Mouse (Mus musculus): ENCODE measurements around the gene Ston2. TPM values are rescaled to one million over a fixed set of nuclear protein-coding genes. Genes with fewer than 3 reads are reported as not detected.

The Ston2 gene
- polyA plus RNA-seq, 1 experiment from 2014 or later: 13.7 TPM

GRCm38 (mm10) chr12:91583409-91583808 lies 204.8 kb downstream of the Ston2 start:
- ATAC-seq (replicated peaks; ENCODE audit: low FRiP score) (no peak), DNase-seq (ENCODE audit: low spot score) (no peak)
- H3K4me3 ChIP-seq (ENCODE audit: low read depth, low read length): no peak overlapping the region
- no peak overlapping the region for H3K4me2 ChIP-seq (ENCODE audit: low read depth, low read length, severe bottlenecking)
- H3K27me3 ChIP-seq (ENCODE audit: control insufficient read depth, insufficient read depth, low read length): no peaks in the 10 kb centered on the region
- H3K9me3 ChIP-seq (ENCODE audit: control insufficient read depth, low read length): no peaks in the 10 kb centered on the region
- peaks cover 4% of the 10 kb centered on the region; the same call in 1 of the 2 replicates for H3K4me1 ChIP-seq (replicated peaks; ENCODE audit: control insufficient read depth, insufficient read depth, low read length)
- no peak overlapping the region for H3K27ac ChIP-seq (ENCODE audit: low read depth, low read length)
- H3K36me3 ChIP-seq (ENCODE audit: control insufficient read depth, insufficient read depth, low read length): peaks cover 5% of the 10 kb centered on the region
- no peak overlapping the region for H3K9ac ChIP-seq (ENCODE audit: low read length)
- 48% methylated on average over 6 of the region's 6 CpGs for WGBS

Small RNA genes within 50 kb of the gene (microRNA-seq; reads per million reads assigned to microRNA genes)
- not detected for gene Gm22015 (ENCODE audit: insufficient number of aligned reads)

Other genes starting within 250 kb of the Ston2 start
- gene Gtf2a1, start 197.9 kb downstream of the Ston2 start, polyA plus RNA-seq (2014; fragmentation: Nextera tagmentation; extraction: Ambion mirVana): 45.5 and 47.9 TPM in 2 replicates
- 83.9 and 88.1 TPM in 2 replicates for gene Sel1l, start 60.8 kb upstream of the Ston2 start, polyA plus RNA-seq (2014; fragmentation: Nextera tagmentation; extraction: Ambion mirVana)